Mouse (Mus musculus) CD8-positive naive resting alpha-beta T cell, adult 57 days (primary cell): ENCODE results near the gene Adam6a. TPM values are rescaled to one million over a fixed set of nuclear protein-coding genes. Genes with fewer than 3 reads are reported as not detected.

Experiments used
- total RNA-seq: library from RNA; stranded (reverse); gene quantifications from one replicate; pipeline ENCODE4 v1.2.4, GENCODE M21; 2023

The Adam6a gene
- total RNA-seq: not detected

GRCm38 (mm10) chr12:113543608-113544007, at the start of gene Adam6a:
Gene Adam6a (plus strand): TSS chr12:113543908.

Other genes starting within 250 kb of the Adam6a start
- 2.8 TPM for gene Adam6b, start 54.4 kb upstream of the Adam6a start, total RNA-seq